Mouse (Mus musculus) midbrain, embryonic 16.5 days (tissue): Measurements from ENCODE around the gene Uvrag. TPM values are rescaled to one million over a fixed set of nuclear protein-coding genes. Genes with fewer than 3 reads are reported as not detected.
A peak's percentile ranks its signal among the peaks of the same experiment; 100 is the strongest.

Source experiments
- ATAC-seq: fragments of 200-750 bp; cut with Nextera tagmentation; 2 replicates; pipeline ENCODE4 v1.8.0; 2017; ENCODE audit warnings: moderate TSS enrichment
- H3K27ac ChIP-seq: fragments of 300-500 bp; sonication (generic); 2 replicates; pipeline ENCODE4 v1.5.1; 2014; ENCODE audit warnings: mild to moderate bottlenecking, low read length, mixed read lengths
- H3K27me3 ChIP-seq: fragments of 300-500 bp; sonication (generic); 2 replicates; pipeline ENCODE4 v1.6.1; 2014; ENCODE audit warnings: low read depth, low read length, mixed read lengths; ENCODE audit not compliant: control insufficient read depth, insufficient read depth
- H3K36me3 ChIP-seq: fragments of 300-500 bp; sonication (generic); 2 replicates; pipeline ENCODE4 v1.6.1; 2014; ENCODE audit warnings: mild to moderate bottlenecking, low read length, moderate library complexity, mixed read lengths; ENCODE audit not compliant: control insufficient read depth, insufficient read depth
- H3K4me1 ChIP-seq: fragments of 300-500 bp; sonication (generic); 2 replicates; pipeline ENCODE4 v1.6.1; 2014; ENCODE audit warnings: mild to moderate bottlenecking, low read length, mixed read lengths; ENCODE audit not compliant: control insufficient read depth, insufficient read depth
- H3K4me2 ChIP-seq: fragments of 300-500 bp; sonication (generic); 2 replicates; pipeline ENCODE4 v1.6.1; 2014; ENCODE audit warnings: mild to moderate bottlenecking, low read length, mixed read lengths
- H3K4me3 ChIP-seq: fragments of 300-500 bp; sonication (generic); 2 replicates; pipeline ENCODE4 v1.5.1; 2014; ENCODE audit warnings: low read depth, mild to moderate bottlenecking, low read length, moderate library complexity, mixed read lengths
- H3K9ac ChIP-seq: fragments of 300-500 bp; sonication (generic); 2 replicates; pipeline ENCODE4 v1.6.1; 2014; ENCODE audit warnings: low read depth, low read length, mixed read lengths
- H3K9me3 ChIP-seq: fragments of 300-500 bp; sonication (generic); replicated peaks from 2 replicates; pipeline ENCODE4 v1.6.1; 2014; ENCODE audit warnings: mild to moderate bottlenecking, low read length, mixed read lengths; ENCODE audit not compliant: control insufficient read depth, poor library complexity, severe bottlenecking
- WGBS: fragments of 180-500 bp; shearing (Covaris S2); extraction: QIAGEN DNeasy Blood & Tissue Kit; methylation state at CpG from one replicate; pipeline ENCODE4 v1.1.7; 2014; 5-methylcytosine and 5-hydroxymethylcytosine counted together
- polyA plus RNA-seq: library from polyadenylated mRNA; unstranded; fragments of >200 nt; fragmentation: Nextera tagmentation; extraction: Ambion mirVana; gene quantifications from 2 replicates; pipeline ENCODE4 v1.2.1, GENCODE M21; 2015

Gene Uvrag
- polyA plus RNA-seq, 1 experiment from 2014 or later = 16.0 TPM

DNA sequence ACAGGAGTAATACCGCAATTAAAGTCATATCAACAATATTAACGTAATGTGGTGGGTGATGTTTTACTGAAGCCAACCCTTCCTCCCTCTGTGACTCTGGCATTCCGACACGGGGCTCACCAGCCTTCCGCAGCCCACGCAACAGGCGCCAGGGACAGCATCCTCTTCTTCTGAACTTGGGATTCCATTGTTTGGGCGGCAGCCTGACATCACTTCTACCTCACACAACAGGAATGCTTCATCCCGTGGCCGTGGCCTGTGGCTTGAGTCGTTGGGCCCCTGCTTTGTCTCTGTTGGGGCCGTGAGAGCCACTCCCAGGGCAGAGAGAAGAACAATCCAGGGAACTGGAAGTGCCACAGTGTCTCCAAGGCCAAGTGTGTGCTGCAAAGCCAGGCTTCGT is 264.8 kb downstream of the Uvrag start:
- no peak for ATAC-seq
- no peak overlapping the region for H3K9ac ChIP-seq
- no peak overlapping the region for H3K4me3 ChIP-seq
- no peaks in the 10 kb centered on the region for H3K9me3 ChIP-seq
- H3K4me1 ChIP-seq = peaks cover 13% of the 10 kb centered on the region
- WGBS = 28% methylated on average over 13 of the region's 13 CpGs
- no peaks in the 10 kb centered on the region for H3K27me3 ChIP-seq
- H3K36me3 ChIP-seq = no peaks in the 10 kb centered on the region
- no peak overlapping the region for H3K4me2 ChIP-seq
- no peak overlapping the region for H3K27ac ChIP-seq

- Histone ChIP-seq H3K9me3 (no peaks in the 10 kb centered on the region), H3K36me3 (no peaks in the 10 kb centered on the region), H3K9ac (no peak overlapping the region), H3K4me1 (peaks cover 13% of the 10 kb centered on the region), H3K4me2 (peak overlapping the region; percentile 8; the same call in 1 of the 2 replicates), H3K27ac (no peak overlapping the region), H3K27me3 (no peaks in the 10 kb centered on the region), H3K4me3 (no peak overlapping the region)
- peak; percentile 37; the same call in 1 of the 2 replicates for ATAC-seq
- WGBS = 18% methylated on average over 13 of the region's 13 CpGs
Measured at GRCm38 (mm10) chr7:98875390-98875990, 265.5 kb downstream of the Uvrag start.

DNA sequence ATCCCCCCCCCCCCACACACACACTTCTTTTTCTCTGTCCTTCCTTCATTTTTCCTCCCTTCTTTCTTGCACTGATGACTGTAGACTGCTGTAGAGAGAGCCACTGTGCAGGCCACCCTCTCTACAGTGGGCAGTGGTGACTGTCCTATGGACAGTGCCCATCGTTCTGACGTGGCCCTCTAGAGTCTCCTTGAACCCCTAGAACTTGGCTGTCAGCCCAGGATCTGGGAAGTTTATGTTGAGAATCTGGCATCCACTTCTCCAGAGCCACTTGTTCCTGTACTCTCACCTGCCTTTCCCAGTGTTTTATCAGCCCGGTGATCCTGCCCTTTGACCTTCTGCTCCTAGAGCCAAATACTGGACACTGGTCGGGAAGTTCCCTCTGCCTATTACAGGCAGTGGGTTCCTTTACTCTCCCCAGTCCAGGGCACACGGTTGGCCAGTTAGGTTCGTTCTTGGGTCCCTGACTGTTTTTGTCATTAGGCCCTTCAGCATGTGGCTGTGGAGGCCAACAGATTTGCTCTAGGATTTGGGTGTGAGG is 266.5 kb downstream of the Uvrag start:
- no peaks in the 10 kb centered on the region for H3K27me3 ChIP-seq
- WGBS = 62% methylated on average over 6 of the region's 6 CpGs
- peaks cover 13% of the 10 kb centered on the region for H3K4me1 ChIP-seq
- H3K9me3 ChIP-seq = no peaks in the 10 kb centered on the region
- H3K27ac ChIP-seq = no peak overlapping the region
- no peak overlapping the region for H3K4me2 ChIP-seq
- no peak overlapping the region for H3K4me3 ChIP-seq
- H3K36me3 ChIP-seq = no peaks in the 10 kb centered on the region
- H3K9ac ChIP-seq = no peak overlapping the region
- ATAC-seq = no peak

DNA sequence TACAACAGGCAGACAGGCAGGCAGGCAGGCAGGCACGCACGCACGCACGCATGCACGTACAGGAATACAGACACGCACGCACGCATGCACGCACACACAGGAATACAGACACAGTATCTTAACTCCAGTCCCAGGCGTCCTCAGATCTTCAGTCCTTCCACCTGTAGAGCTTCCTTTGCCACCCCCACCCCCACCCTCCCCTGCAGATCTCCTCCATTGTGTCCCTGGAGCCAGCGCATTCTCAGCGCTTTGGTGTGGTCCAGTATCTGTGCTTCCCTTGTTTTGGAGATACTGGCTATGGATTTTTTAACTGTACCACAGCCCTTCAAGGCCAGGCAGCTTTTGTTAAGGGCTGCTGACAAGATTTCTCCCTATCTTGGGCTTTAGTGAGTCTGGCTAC is 267.6 kb downstream of the Uvrag start:
- peaks cover 13% of the 10 kb centered on the region for H3K4me1 ChIP-seq
- H3K9me3 ChIP-seq = no peaks in the 10 kb centered on the region
- H3K27ac ChIP-seq = no peak overlapping the region
- H3K9ac ChIP-seq = no peak overlapping the region
- no peaks in the 10 kb centered on the region for H3K36me3 ChIP-seq
- no peaks in the 10 kb centered on the region for H3K27me3 ChIP-seq
- no peak overlapping the region for H3K4me2 ChIP-seq
- no peak overlapping the region for H3K4me3 ChIP-seq
- no peak for ATAC-seq
- WGBS = 77% methylated on average over 12 of the region's 12 CpGs

DNA sequence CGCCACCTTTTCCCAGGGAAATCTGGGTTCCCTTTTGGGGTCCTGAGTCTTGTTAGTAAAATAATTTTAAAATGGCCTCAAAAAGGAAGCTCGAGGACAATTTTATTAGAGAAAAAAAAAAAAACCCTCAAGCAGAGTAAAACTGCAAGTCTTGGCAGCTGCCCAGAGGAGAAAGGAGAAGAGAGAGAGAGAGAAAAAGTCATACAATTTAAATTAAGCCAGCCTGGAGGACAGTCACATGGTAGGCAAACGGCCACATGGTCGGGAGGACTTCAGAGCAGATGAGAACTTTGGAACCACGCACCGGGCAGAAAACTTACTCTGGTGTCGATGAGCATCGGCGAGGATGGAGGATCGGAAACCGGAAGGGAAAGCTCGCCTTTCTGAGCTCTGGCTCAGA is 269.1 kb downstream of the Uvrag start:
- Histone ChIP-seq H3K27me3 (no peaks in the 10 kb centered on the region), H3K36me3 (no peaks in the 10 kb centered on the region), H3K4me3 (no peak overlapping the region), H3K27ac (no peak overlapping the region), H3K9ac (no peak overlapping the region), H3K4me2 (no peak overlapping the region), H3K9me3 (no peaks in the 10 kb centered on the region), H3K4me1 (peaks cover 12% of the 10 kb centered on the region)
- 79% methylated on average over 12 of the region's 12 CpGs for WGBS
- no peak for ATAC-seq

DNA sequence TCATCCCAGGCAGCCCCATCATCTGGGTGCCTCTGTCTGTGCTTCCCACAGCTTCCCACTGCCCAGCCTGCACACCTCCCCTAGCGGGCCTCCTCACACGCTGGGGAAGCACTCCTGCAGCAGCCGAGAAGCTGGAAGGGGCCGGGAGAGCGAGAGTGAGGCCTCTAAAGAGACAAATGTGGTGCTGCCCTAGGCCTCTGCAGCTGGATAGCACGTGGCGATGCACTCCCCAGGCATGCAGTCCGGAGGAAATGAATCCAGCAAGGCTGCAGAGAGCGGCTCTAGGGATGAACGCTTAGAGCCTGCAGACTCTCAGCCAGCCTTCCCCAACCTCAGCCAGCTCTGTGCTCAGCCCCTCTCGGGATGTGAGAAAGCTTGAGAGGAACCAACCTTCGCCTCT is 270.1 kb downstream of the Uvrag start:
- H3K27ac ChIP-seq = no peak overlapping the region

GRCm38 (mm10) chr7:98869070-98869469 is 271.9 kb downstream of the Uvrag start:
- no peak overlapping the region for H3K27ac ChIP-seq
- 0 out of 2 replicates have a peak, but pooled peaks cover 3% of the 10 kb centered on the region for H3K4me1 ChIP-seq
- no peak overlapping the region for H3K4me2 ChIP-seq
- no peaks in the 10 kb centered on the region for H3K36me3 ChIP-seq
- no peak overlapping the region for H3K4me3 ChIP-seq
- no peak for ATAC-seq
- no peak overlapping the region for H3K9ac ChIP-seq
- WGBS = 51% methylated on average over 3 of the region's 3 CpGs
- no peaks in the 10 kb centered on the region for H3K27me3 ChIP-seq
- no peaks in the 10 kb centered on the region for H3K9me3 ChIP-seq

More for the DNA sequence above, 270.1 kb downstream of the Uvrag start:
- Histone ChIP-seq H3K27me3 (no peaks in the 10 kb centered on the region), H3K36me3 (no peaks in the 10 kb centered on the region), H3K9ac (no peak overlapping the region; the same call in 1 of the 2 replicates), H3K9me3 (no peaks in the 10 kb centered on the region), H3K4me2 (no peak overlapping the region), H3K4me3 (no peak overlapping the region), H3K4me1 (peaks cover 7% of the 10 kb centered on the region)
- WGBS = 21% methylated on average over 12 of the region's 12 CpGs
- no peak for ATAC-seq

GRCm38 (mm10) chr7:98867794-98868150 is 273.2 kb downstream of the Uvrag start:
- 96% methylated on average over 2 of the region's 2 CpGs for WGBS
- Histone ChIP-seq H3K27ac (no peak overlapping the region), H3K9me3 (no peaks in the 10 kb centered on the region), H3K4me3 (no peak overlapping the region), H3K4me2 (no peak overlapping the region), H3K27me3 (no peaks in the 10 kb centered on the region), H3K4me1 (0 out of 2 replicates have a peak, but pooled peaks cover 3% of the 10 kb centered on the region), H3K36me3 (no peaks in the 10 kb centered on the region), H3K9ac (no peak overlapping the region)
- no peak for ATAC-seq

DNA sequence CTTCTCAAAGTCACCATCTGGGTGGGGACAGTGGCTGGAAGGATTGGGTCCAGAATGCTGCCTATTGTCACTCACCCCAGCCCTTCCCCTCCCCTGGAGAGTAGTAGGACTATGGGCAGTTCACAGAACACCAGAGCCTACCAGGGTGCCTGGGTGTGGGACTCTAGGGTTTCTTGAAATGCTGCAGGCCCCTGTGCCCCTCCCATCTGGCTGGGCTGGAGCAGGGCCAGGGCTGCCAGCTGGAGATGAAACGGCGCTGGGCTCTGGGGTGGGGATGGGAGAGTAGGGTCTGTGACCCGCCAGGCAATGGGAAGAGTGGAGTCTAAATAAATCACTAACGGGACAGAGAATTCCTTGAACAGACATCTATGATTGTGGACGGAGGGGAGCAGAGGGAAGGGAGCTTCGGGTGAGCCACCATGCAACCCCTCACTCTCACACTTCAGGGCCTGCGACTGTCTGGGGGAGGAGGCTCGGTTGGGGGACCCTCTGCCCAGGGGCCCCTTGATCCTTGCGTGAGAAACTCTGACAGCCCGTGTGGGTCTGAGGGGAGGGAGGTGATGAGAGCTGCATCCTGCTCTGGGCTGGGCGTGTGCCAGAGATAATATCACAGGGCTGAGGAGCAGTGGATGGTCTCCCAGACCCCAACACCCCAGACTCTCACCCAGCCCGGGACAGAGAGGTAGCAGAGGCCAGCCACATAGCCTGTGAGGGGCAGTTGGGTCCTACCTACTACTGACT is 273.7 kb downstream of the Uvrag start:
- ATAC-seq = no peak
- WGBS = 40% methylated on average over 12 of the region's 12 CpGs
- no peak overlapping the region for H3K4me3 ChIP-seq
- H3K36me3 ChIP-seq = no peaks in the 10 kb centered on the region
- H3K9me3 ChIP-seq = no peaks in the 10 kb centered on the region
- H3K4me2 ChIP-seq = no peak overlapping the region
- no peak overlapping the region for H3K27ac ChIP-seq
- no peak overlapping the region; the same call in 1 of the 2 replicates for H3K9ac ChIP-seq
- H3K4me1 ChIP-seq = 0 out of 2 replicates have a peak, but pooled peaks cover 3% of the 10 kb centered on the region
- no peaks in the 10 kb centered on the region for H3K27me3 ChIP-seq
